Mouse (Mus musculus): ENCODE measurements around the gene Eprs. TPM values are rescaled to one million over a fixed set of nuclear protein-coding genes. Genes with fewer than 3 reads are reported as not detected.
A peak's percentile ranks its signal among the peaks of the same experiment; 100 is the strongest.
"Not testable (repeated sequence)": the region's sequence is repeated elsewhere in the genome, so short reads cannot be mapped to it uniquely, and the experiment has no call there.

Eprs gene
- 131 and 136 TPM in 2 replicates for polyA plus RNA-seq (2015; fragmentation: Nextera tagmentation; extraction: Ambion mirVana)

DNA sequence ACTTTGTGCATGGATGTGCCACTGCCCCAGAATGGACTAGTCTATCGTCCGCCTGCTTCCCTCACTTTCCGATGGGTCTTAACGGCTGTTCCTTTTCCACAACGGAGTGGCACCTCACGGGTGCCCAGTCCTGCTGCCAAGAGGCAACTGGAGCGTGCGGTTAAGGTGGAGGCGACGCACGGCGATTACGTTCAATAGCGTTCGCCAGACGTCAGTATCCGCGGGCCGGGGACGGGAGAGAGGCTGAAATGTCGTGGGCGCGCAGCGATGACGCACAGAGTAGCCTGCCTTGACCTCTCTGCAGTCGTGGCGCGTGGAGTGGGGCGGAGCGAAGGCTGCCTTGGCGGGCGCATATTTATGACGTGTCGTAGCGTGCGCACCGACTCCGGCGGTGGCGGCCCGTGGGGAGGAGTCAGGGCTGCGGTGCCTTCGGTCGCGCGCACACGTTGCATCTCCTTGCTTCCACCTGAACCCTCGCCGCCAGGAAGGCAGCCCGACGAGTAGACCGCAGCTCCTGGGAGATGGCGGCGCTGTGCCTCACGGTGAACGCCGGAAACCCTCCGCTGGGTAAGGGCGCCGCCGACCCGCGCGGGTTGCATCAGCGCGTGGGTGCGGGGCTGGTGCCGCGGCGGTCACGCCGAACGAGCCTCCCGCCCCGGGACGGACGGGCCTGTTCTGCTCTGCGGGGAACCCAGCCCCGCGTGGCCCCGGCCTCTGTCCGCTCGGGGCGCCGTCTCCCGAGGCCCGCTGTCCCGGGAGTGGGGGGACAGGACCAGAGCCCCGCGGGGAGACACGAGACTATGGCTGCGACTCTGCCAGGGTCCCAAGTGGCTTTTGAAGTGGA, at the start of gene Eprs:
Gene Eprs (plus strand): TSS at position 368 of the 844 bp plus-strand sequence.
- Histone ChIP-seq H3K36me3 (ENCODE audit: control insufficient read depth, insufficient read depth, low read length) (peaks cover 6% of the 10 kb centered on the region), H3K4me2 (ENCODE audit: low read length) (peak within 1 kb of the TSS; percentile 87), H3K27ac (ENCODE audit: low read depth, low read length) (peak within 1 kb of the TSS; percentile 93), H3K4me3 (ENCODE audit: low read length) (peak within 1 kb of the TSS; percentile 99), H3K27me3 (replicated peaks; ENCODE audit: control insufficient read depth, insufficient read depth, low read length) (no peaks in the 10 kb centered on the region), H3K9ac (ENCODE audit: low read depth, low read length) (peak within 1 kb of the TSS; percentile 90), H3K9me3 (ENCODE audit: control insufficient read depth, low read length) (no peaks in the 10 kb centered on the region), H3K4me1 (ENCODE audit: control insufficient read depth, insufficient read depth, low read depth, low read length) (peaks cover 21% of the 10 kb centered on the region)
- ATAC-seq = peak; percentile 98
- under 1% methylated on average over 89 of the region's 92 CpGs for WGBS

DNA sequence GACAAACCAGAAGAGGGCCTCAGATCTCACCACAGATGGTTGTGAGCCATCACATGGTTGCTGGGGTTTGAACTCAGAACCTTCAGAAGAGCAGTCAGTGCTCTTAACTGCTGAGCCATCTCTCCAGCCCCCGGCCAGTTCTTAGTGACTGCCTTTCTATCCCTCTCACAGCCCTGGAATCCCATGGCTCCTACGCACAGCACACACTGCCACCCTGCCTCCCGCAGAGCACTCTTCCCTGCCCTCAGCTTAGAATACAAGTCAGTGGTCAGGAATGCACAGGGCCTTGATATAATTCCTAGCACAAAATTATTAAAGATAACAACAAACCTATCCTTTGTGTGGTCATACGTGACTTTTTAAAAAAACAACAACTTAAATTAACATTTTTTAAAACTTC, 48.3 kb upstream of the Eprs start:
- peaks cover 17% of the 10 kb centered on the region for H3K36me3 ChIP-seq (ENCODE audit: control insufficient read depth, insufficient read depth, low read length)
- WGBS = 92% methylated on average over 4 of the region's 4 CpGs
- H3K4me3 ChIP-seq (ENCODE audit: low read length) = no peak overlapping the region
- H3K4me2 ChIP-seq (ENCODE audit: low read length) = no peak overlapping the region
- H3K27ac ChIP-seq (ENCODE audit: low read depth, low read length) = no peak overlapping the region
- no peaks in the 10 kb centered on the region for H3K27me3 ChIP-seq (replicated peaks; ENCODE audit: control insufficient read depth, insufficient read depth, low read length)
- no peaks in the 10 kb centered on the region for H3K9me3 ChIP-seq (ENCODE audit: control insufficient read depth, low read length)
- ATAC-seq = no peak
- H3K4me1 ChIP-seq (ENCODE audit: control insufficient read depth, insufficient read depth, low read depth, low read length) = no peaks in the 10 kb centered on the region
- no peak overlapping the region for H3K9ac ChIP-seq (ENCODE audit: low read depth, low read length)

DNA sequence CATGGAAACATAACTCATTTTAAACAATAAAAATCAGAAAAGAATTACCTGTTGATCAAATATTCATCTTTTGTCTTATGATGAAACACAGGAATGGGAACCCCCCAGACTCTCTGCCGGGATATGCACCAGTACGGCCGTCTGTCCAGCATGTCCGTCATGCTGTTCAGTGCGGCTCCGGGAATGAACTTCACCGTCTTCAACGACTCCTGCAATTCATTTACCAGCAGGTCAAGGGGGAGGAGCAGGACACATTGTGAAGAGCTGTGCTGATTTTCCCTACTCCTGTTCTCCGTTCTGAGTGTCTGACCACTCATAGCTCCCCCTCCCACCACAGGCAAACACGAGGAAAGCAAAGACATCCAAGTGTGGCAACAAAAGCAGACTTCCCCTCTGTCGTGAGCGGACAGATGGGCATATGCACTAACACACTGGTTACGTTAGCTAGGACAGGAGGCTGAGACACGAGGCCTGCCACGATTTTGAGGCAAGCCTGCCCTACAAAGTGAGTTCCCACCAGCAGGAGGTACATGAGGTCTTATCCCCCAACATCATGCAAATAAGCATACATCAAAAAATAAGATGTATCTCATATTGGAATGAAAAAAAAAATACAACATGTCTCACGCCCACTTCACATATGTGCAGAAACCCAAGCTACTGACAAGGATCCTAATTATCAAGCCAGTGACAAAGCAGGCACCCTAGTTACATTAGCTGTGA, 46.8 kb upstream of the Eprs start:
- H3K36me3 ChIP-seq (ENCODE audit: control insufficient read depth, insufficient read depth, low read length) = peaks cover 23% of the 10 kb centered on the region
- 84% methylated on average over 16 of the region's 16 CpGs for WGBS
- no peaks in the 10 kb centered on the region for H3K4me1 ChIP-seq (ENCODE audit: control insufficient read depth, insufficient read depth, low read depth, low read length)
- H3K4me2 ChIP-seq (ENCODE audit: low read length) = no peak overlapping the region
- no peak overlapping the region for H3K4me3 ChIP-seq (ENCODE audit: low read length)
- no peak overlapping the region for H3K27ac ChIP-seq (ENCODE audit: low read depth, low read length)
- H3K27me3 ChIP-seq (replicated peaks; ENCODE audit: control insufficient read depth, insufficient read depth, low read length) = no peaks in the 10 kb centered on the region
- ATAC-seq = no peak
- H3K9ac ChIP-seq (ENCODE audit: low read depth, low read length) = no peak overlapping the region
- no peaks in the 10 kb centered on the region for H3K9me3 ChIP-seq (ENCODE audit: control insufficient read depth, low read length)

DNA sequence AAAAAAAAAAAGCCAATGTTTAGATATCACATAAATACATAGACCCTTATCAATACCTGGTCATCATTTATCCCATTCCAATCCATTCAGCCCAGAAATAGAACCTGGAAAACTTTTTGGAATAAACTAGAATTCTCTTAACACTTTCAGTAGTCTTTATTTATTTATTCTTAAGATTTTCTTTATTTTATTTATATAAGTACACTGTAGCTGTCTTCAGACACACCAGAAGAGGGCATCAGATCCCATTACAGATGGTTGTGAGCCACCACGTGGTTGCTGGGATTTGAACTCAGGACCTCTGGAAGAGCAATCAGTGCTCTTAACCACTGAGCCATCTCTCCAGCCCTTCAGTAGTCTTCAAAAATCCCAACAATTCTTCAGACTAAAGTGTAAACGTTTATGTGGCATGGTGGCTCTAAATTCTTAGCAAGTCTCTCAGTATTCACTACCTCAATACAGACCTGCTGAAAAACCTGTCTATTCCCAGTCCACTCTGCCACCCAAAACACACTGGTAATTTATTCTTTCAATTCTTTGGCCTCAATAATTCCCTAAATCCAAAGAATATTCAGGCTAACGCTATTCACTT, 35.0 kb upstream of the Eprs start:
- Histone ChIP-seq H3K4me2 (ENCODE audit: low read length) (peak overlapping the region; percentile 93), H3K36me3 (ENCODE audit: control insufficient read depth, insufficient read depth, low read length) (peaks cover 17% of the 10 kb centered on the region; the same call in 1 of the 2 replicates), H3K4me1 (ENCODE audit: control insufficient read depth, insufficient read depth, low read depth, low read length) (peaks cover 16% of the 10 kb centered on the region)
- ATAC-seq; H3K9me3 ChIP-seq (ENCODE audit: control insufficient read depth, low read length); H3K4me3 ChIP-seq (ENCODE audit: low read length); H3K9ac ChIP-seq (ENCODE audit: low read depth, low read length); H3K27me3 ChIP-seq (replicated peaks; ENCODE audit: control insufficient read depth, insufficient read depth, low read length); H3K27ac ChIP-seq (ENCODE audit: low read depth, low read length): not testable (repeated sequence)
- WGBS = 63% methylated on average over 3 of the region's 3 CpGs

DNA sequence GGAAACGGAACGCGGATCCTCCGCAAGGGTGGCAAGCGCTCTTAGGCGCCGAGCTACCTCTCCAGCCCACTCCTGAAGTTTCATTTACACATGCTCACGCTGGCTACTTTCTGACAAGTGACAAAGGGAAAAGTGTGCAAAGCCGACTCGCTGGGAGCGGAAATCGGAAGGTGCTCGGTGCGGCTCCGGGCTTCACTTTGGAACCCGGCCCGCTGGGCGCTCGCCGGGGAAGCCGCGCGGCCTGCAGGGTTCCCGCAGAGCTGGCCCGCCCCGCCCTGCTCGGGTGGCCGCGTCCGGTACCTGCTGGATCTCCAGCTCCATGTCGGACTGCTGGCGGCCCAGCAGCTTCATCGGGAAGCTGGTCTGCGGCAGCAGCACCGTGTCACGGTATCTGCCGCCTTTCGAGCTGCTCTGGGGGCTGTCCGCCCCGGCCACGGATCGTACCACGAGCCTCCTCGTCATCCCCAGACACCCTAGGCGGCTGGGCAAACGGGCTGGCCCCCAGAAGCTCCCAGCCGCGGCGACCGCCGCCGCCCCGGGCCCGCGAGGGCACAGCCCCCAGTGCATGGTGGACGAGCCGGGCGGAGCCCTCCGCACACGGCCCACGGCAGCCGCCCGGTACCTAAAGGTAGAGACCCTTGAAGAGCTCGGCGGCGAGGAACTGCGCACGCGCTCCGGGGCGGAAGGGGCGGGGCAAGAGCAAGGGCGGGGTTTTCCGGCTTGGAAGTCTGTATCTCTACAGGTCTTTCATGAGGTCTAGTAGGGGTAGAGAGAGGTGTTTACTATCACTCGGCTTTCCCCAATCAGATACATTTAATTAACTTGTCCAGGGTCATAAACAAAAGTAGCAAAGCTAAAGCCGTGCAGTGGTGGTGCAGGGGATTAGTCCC, 33.9 kb upstream of the Eprs start, which contains the start of gene Iars2:
Gene Iars2 (minus strand): TSS at position 676 of the 890 bp plus-strand sequence.
- peaks cover 26% of the 10 kb centered on the region for H3K4me1 ChIP-seq (ENCODE audit: control insufficient read depth, insufficient read depth, low read depth, low read length)
- peak within 1 kb of the TSS; percentile 77 for H3K9ac ChIP-seq (ENCODE audit: low read depth, low read length)
- under 1% methylated on average over 73 of the region's 76 CpGs for WGBS
- H3K27ac ChIP-seq (ENCODE audit: low read depth, low read length) = peak within 1 kb of the TSS; percentile 78
- peaks cover 9% of the 10 kb centered on the region; the same call in 1 of the 2 replicates for H3K36me3 ChIP-seq (ENCODE audit: control insufficient read depth, insufficient read depth, low read length)
- peak within 1 kb of the TSS; percentile 93 for H3K4me2 ChIP-seq (ENCODE audit: low read length)
- peak; percentile 90 for ATAC-seq
- no peaks in the 10 kb centered on the region for H3K9me3 ChIP-seq (ENCODE audit: control insufficient read depth, low read length)
- H3K4me3 ChIP-seq (ENCODE audit: low read length) = peak within 1 kb of the TSS; percentile 95
- H3K27me3 ChIP-seq (replicated peaks; ENCODE audit: control insufficient read depth, insufficient read depth, low read length) = no peaks in the 10 kb centered on the region

DNA sequence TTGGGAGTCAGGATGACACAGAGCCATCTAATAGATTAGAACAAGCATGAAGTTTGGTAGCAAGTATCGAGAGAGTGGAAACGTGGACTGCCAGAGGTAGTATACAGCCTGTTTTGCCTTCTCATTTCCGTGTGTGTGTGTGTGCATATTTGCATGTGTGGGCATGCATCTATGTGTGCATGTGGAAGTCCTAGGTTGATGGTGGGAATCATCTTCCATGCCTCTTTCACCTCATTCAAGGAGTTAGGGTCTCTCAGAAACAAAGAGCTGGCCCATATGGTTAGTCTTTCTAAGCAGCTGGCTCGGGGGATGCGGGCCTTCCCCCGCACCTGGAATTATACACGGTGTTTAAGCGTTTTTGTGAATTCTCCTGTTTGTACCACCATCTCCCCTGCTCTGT, 33.0 kb upstream of the Eprs start:
- Histone ChIP-seq H3K27me3 (replicated peaks; ENCODE audit: control insufficient read depth, insufficient read depth, low read length) (no peaks in the 10 kb centered on the region), H3K27ac (ENCODE audit: low read depth, low read length) (no peak overlapping the region), H3K9me3 (ENCODE audit: control insufficient read depth, low read length) (no peaks in the 10 kb centered on the region), H3K36me3 (ENCODE audit: control insufficient read depth, insufficient read depth, low read length) (peaks cover 5% of the 10 kb centered on the region; the same call in 1 of the 2 replicates), H3K4me2 (ENCODE audit: low read length) (peak overlapping the region; percentile 93), H3K9ac (ENCODE audit: low read depth, low read length) (no peak overlapping the region), H3K4me3 (ENCODE audit: low read length) (peak overlapping the region; percentile 95; the same call in 1 of the 2 replicates), H3K4me1 (ENCODE audit: control insufficient read depth, insufficient read depth, low read depth, low read length) (peaks cover 27% of the 10 kb centered on the region)
- no peak for ATAC-seq
- WGBS = 87% methylated on average over 8 of the region's 8 CpGs

DNA sequence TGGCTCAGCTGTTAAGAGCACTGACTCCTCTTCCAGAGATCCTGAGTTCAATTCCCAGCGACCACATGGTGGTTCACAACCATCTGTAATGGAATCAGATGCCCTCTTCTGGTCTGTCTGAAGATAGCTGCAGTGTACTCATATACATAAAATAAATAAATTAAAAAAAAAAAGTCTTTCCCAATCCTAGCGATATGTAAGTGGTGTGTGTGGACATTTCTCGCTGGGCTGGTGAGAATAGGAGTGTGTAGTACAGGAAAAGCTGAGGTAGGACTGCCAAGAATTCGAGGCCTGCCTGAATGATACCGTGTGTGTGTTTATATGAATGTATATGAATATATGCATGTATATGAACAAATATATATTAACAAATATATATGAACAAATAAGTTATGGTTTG, 31.5 kb upstream of the Eprs start:
- 49% methylated on average over 5 of the region's 5 CpGs for WGBS
- Histone ChIP-seq H3K4me3 (ENCODE audit: low read length) (peak overlapping the region; percentile 61), H3K27ac (ENCODE audit: low read depth, low read length) (no peak overlapping the region; the same call in 1 of the 2 replicates), H3K27me3 (replicated peaks; ENCODE audit: control insufficient read depth, insufficient read depth, low read length) (no peaks in the 10 kb centered on the region), H3K4me2 (ENCODE audit: low read length) (peak overlapping the region; percentile 87), H3K9me3 (ENCODE audit: control insufficient read depth, low read length) (no peaks in the 10 kb centered on the region), H3K9ac (ENCODE audit: low read depth, low read length) (no peak overlapping the region), H3K4me1 (ENCODE audit: control insufficient read depth, insufficient read depth, low read depth, low read length) (peaks cover 27% of the 10 kb centered on the region), H3K36me3 (ENCODE audit: control insufficient read depth, insufficient read depth, low read length) (no peaks in the 10 kb centered on the region)
- no peak for ATAC-seq

DNA sequence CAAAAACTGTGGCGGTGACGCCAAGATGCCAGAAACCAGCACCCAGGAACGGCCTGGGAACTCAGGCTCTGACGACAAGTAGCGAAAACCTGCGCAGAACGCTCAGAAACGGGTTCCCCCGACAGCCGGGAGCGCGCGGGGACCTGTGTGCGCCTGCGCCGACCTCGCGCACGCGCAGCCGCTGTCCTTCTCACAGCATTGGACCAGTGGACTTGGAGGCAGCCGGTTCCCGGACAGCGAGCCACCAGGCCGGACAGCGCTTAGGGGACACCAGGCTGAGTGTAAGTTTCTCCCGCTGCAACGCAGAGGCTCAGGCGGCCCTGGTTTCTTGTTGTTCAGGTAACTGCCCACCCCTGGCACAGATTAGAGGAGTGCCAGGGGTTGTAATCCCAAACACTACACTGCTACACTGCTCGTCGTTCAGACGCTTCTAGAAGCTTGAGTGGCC, 30.8 kb upstream of the Eprs start, which contains the start of gene Bpnt1:
Gene Bpnt1 (plus strand): TSS at position 167 of the 448 bp plus-strand sequence.
- WGBS = under 1% methylated on average over 32 of the region's 32 CpGs
- H3K9me3 ChIP-seq (ENCODE audit: control insufficient read depth, low read length) = no peaks in the 10 kb centered on the region
- peak within 1 kb of the TSS; percentile 91 for H3K27ac ChIP-seq (ENCODE audit: low read depth, low read length)

More for the DNA sequence above, 30.8 kb upstream of the Eprs start, which contains the start of gene Bpnt1:
- H3K4me3 ChIP-seq (ENCODE audit: low read length) = peak within 1 kb of the TSS; percentile 61
- peak within 1 kb of the TSS; percentile 87 for H3K4me2 ChIP-seq (ENCODE audit: low read length)
- ATAC-seq = peak; percentile 91
- peaks cover 27% of the 10 kb centered on the region for H3K4me1 ChIP-seq (ENCODE audit: control insufficient read depth, insufficient read depth, low read depth, low read length)
- no peaks in the 10 kb centered on the region for H3K27me3 ChIP-seq (replicated peaks; ENCODE audit: control insufficient read depth, insufficient read depth, low read length)
- no peaks in the 10 kb centered on the region for H3K36me3 ChIP-seq (ENCODE audit: control insufficient read depth, insufficient read depth, low read length)
- H3K9ac ChIP-seq (ENCODE audit: low read depth, low read length) = peak within 1 kb of the TSS; percentile 75

Data from hindbrain, embryonic 16.5 days (tissue).